Mouse (Mus musculus): ENCODE data around the gene Ccl19.
"Not testable (repeated sequence)": the region's sequence is repeated elsewhere in the genome, so short reads cannot be mapped to it uniquely, and the experiment has no call there.

Ccl19 gene

DNA sequence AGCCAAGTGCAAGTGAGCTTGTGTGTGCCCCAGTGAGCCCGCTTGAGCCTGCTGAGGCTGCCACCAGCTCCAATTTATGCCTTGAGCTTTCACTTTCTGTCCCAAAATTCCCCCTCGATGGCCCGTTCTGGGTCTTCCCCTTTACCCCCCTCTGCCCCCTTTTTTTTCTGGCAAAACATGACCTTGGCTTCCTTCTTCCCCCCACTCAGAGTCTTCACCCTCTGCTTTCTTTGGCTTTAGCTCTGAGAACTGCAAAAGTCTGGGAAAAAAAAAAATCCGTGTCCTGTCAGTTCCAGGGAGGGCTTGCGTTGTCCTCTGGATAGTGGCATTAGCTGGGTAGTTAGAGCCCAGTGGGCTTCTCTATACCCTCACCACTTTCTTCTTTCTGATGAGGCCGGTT, at the start of gene Ccl19:
Gene Ccl19 (minus strand): TSS at position 101 of the 400 bp plus-strand sequence.
- DNase-seq (ENCODE audit: low spot score), result not testable (repeated sequence)

DNA sequence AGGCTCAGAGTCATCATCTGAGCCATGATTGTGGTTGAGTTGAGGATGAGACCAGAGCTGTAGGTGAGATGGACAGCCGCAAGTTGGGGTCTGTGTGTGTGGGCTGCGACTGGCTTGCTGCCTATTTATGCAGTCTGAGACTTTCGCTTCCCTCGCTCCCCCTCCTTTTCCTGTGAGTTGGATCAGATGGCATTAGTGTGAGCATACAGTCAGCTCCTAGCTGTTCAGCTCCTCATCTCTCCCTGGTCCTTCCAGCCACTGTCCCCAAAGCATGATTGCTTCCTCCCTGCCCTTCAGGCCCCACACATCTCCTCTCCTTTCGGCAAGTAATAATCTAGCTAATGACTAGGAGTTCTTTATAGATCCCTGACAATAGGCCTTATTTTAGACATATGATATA, 17.5 kb upstream of the Ccl19 start, which contains the start of gene Ccl21a:
Gene Ccl21a (minus strand): TSS at position 101 of the 400 bp plus-strand sequence.
- DNase-seq (ENCODE audit: low spot score), result not testable (repeated sequence)

- DNase-seq (ENCODE audit: low spot score), result not testable (repeated sequence)
Observed at GRCm38 (mm10) chr4:42735245-42735644, 21.1 kb downstream of the Ccl19 start, which contains the start of gene 4930578G10Rik. 4930578G10Rik (plus strand) TSS chr4:42735545.

All from MN1 (cell line).